Mouse (Mus musculus) CH12.LX (cell line): ENCODE data around the gene Gm10203. TPM values are rescaled to one million over a fixed set of nuclear protein-coding genes. Genes with fewer than 3 reads are reported as not detected.
"Not testable (repeated sequence)": the region's sequence is repeated elsewhere in the genome, so short reads cannot be mapped to it uniquely, and the experiment has no call there.

ENCODE experiments used
- DNase-seq: peaks from one replicate; pipeline ENCODE4 v3.0.0-alpha.2; 2013; ENCODE audit errors: extremely low read depth
- H3K27ac ChIP-seq: 2 replicates; pipeline ENCODE4 v1.5.1; 2012; ENCODE audit warnings: low read depth, mild to moderate bottlenecking, control low read depth, moderate library complexity; ENCODE audit not compliant: insufficient read depth
- H3K27me3 ChIP-seq: replicated peaks from 2 replicates; pipeline ENCODE3; 2012; ENCODE audit warnings: inconsistent platforms
- H3K36me3 ChIP-seq, 2 experiments: replicated peaks in 1 of 2; 2 replicates each; pipeline versions ENCODE3 to v1.6.1; 2012; ENCODE audit warnings: inconsistent platforms in 1 of 2, low read length in 1 of 2, mild to moderate bottlenecking in 1 of 2, mixed read lengths in 1 of 2, moderate library complexity in 1 of 2; ENCODE audit not compliant: control insufficient read depth in 1 of 2, insufficient read depth in 1 of 2
- H3K4me1 ChIP-seq, 2 experiments: 2 replicates each; pipeline ENCODE4 v1.6.1; 2012; ENCODE audit warnings: inconsistent platforms in 1 of 2, moderate library complexity in 1 of 2; ENCODE audit not compliant: insufficient read depth in 2 of 2, control insufficient read depth in 1 of 2
- H3K4me2 ChIP-seq: 2 replicates; pipeline ENCODE4 v1.6.1; 2012; ENCODE audit warnings: low read depth, mild to moderate bottlenecking, control low read depth; ENCODE audit not compliant: poor library complexity, insufficient read depth, severe bottlenecking
- H3K4me3 ChIP-seq, 3 experiments: fragments of 150-350 bp in 1 of 3; sonication (generic) in 1 of 3; replicated peaks in 1 of 3; 2 replicates each; pipeline versions ENCODE3 to v1.5.1; 2011 to 2012; ENCODE audit warnings: low read depth in 2 of 3, low read length in 2 of 3, mild to moderate bottlenecking in 2 of 3, moderate library complexity in 2 of 3, control low read depth in 1 of 3, improper control_type of control experiment in 1 of 3, inconsistent platforms in 1 of 3, mixed read lengths in 1 of 3; ENCODE audit not compliant: poor library complexity in 1 of 3
- H3K79me2 ChIP-seq: replicated peaks from 2 replicates; pipeline ENCODE4 v1.6.1; 2012; ENCODE audit warnings: mild to moderate bottlenecking, moderate library complexity; ENCODE audit not compliant: control insufficient read depth, poor library complexity, insufficient read depth, severe bottlenecking; ENCODE audit errors: extremely low read depth
- H3K9ac ChIP-seq: 2 replicates; pipeline ENCODE4 v1.6.1; 2012; ENCODE audit warnings: low read depth, mild to moderate bottlenecking, control low read depth, moderate library complexity; ENCODE audit not compliant: insufficient read depth
- H3K9me3 ChIP-seq: replicated peaks from 2 replicates; pipeline ENCODE3; 2012; ENCODE audit warnings: low read length, inconsistent platforms, mixed read lengths
- BHLHE40 ChIP-seq: IDR thresholded peaks from 2 replicates; pipeline ENCODE4 v1.6.1; 2011; ENCODE audit warnings: mild to moderate bottlenecking, low read depth, low read length, improper control_type of control experiment
- CHD2 ChIP-seq: IDR thresholded peaks from 2 replicates; pipeline ENCODE4 v1.6.1; 2011; ENCODE audit warnings: low read length, improper control_type of control experiment
- CTCF ChIP-seq, 2 experiments: IDR thresholded peaks in 1 of 2; conservative IDR thresholded peaks in 1 of 2; 2 replicates each; pipeline ENCODE4 v1.5.1; 2011 to 2012; ENCODE audit warnings: low read depth in 2 of 2, low read length in 2 of 2, improper control_type of control experiment in 1 of 2, inconsistent platforms in 1 of 2, mild to moderate bottlenecking in 1 of 2, moderate library complexity in 1 of 2
- ELF1 ChIP-seq: IDR thresholded peaks from 2 replicates; pipeline ENCODE4 v1.6.1; 2014; ENCODE audit warnings: low read depth, mild to moderate bottlenecking, inconsistent platforms, low read length, improper control_type of control experiment
- EP300 ChIP-seq: IDR thresholded peaks from 2 replicates; pipeline ENCODE4 v1.6.1; 2011; ENCODE audit warnings: low read length, improper control_type of control experiment
- ETS1 ChIP-seq: conservative IDR thresholded peaks from 2 replicates; pipeline ENCODE4 v1.6.1; 2012; ENCODE audit warnings: low read depth, mild to moderate bottlenecking, inconsistent platforms, low read length, improper control_type of control experiment, moderate library complexity
- HCFC1 ChIP-seq: IDR thresholded peaks from 2 replicates; pipeline ENCODE4 v1.6.1; 2012; ENCODE audit warnings: low read depth, mild to moderate bottlenecking, inconsistent platforms, low read length, improper control_type of control experiment
- IRF4 ChIP-seq: IDR thresholded peaks from 2 replicates; pipeline ENCODE4 v1.6.1; 2014; ENCODE audit warnings: low read depth, mild to moderate bottlenecking, inconsistent platforms, low read length, improper control_type of control experiment
- JUN ChIP-seq: IDR thresholded peaks from 2 replicates; pipeline ENCODE4 v1.6.1; 2011; ENCODE audit warnings: low read depth, mild to moderate bottlenecking, low read length, improper control_type of control experiment, moderate library complexity; ENCODE audit not compliant: insufficient read depth
- JUND ChIP-seq: conservative IDR thresholded peaks from 2 replicates; pipeline ENCODE4 v1.6.1; 2011; ENCODE audit warnings: low read depth, low read length, improper control_type of control experiment
- KAT2A ChIP-seq: IDR thresholded peaks from 2 replicates; pipeline ENCODE4 v1.6.1; 2012; ENCODE audit warnings: low read length, improper control_type of control experiment, inconsistent platforms; ENCODE audit not compliant: insufficient replicate concordance
- MAFK ChIP-seq: IDR thresholded peaks from 2 replicates; pipeline ENCODE4 v1.6.1; 2011; ENCODE audit warnings: low read length, improper control_type of control experiment; ENCODE audit not compliant: insufficient replicate concordance
- POLR2A ChIP-seq: IDR thresholded peaks from 2 replicates; pipeline ENCODE4 v1.6.1; 2011; ENCODE audit warnings: low read depth, mild to moderate bottlenecking, improper control_type of control experiment, low read length
- POLR2AphosphoS2 ChIP-seq: IDR thresholded peaks from 2 replicates; pipeline ENCODE4 v1.6.1; 2011; ENCODE audit warnings: low read depth, low read length, improper control_type of control experiment
- SIN3A ChIP-seq: IDR thresholded peaks from 2 replicates; pipeline ENCODE4 v1.6.1; 2012; ENCODE audit warnings: low read length, improper control_type of control experiment, inconsistent platforms
- SMC3 ChIP-seq: IDR thresholded peaks from 2 replicates; pipeline ENCODE4 v1.6.1; 2011; ENCODE audit warnings: low read depth, low read length, improper control_type of control experiment
- USF1 ChIP-seq: IDR thresholded peaks from 2 replicates; pipeline ENCODE4 v1.6.1; 2014; ENCODE audit warnings: low read depth, mild to moderate bottlenecking, inconsistent platforms, low read length, improper control_type of control experiment
- ZC3H11A ChIP-seq: IDR thresholded peaks from 2 replicates; pipeline ENCODE4 v1.6.1; 2012; ENCODE audit warnings: low read depth, mild to moderate bottlenecking, inconsistent platforms, low read length, improper control_type of control experiment
- ZKSCAN1 ChIP-seq: IDR thresholded peaks from 2 replicates; pipeline ENCODE4 v1.6.1; 2012; ENCODE audit warnings: low read depth, inconsistent platforms, low read length, improper control_type of control experiment, borderline replicate concordance
- ZNF384 ChIP-seq: IDR thresholded peaks from 2 replicates; pipeline ENCODE4 v1.6.1; 2012; ENCODE audit warnings: low read depth, low read length, improper control_type of control experiment, inconsistent platforms
- dilution Hi-C: fragments of 300-500 bp; cut with MboI; formaldehyde crosslinking; loops from 2 replicates; pipeline ENCODE4 v1.14.3; 2020; ENCODE audit warnings: low sequenced_read_pairs; ENCODE audit not compliant: extremely low pct_unique_long_range_greater_than_20kb, extremely low pct_ligation_motif_present
- in situ Hi-C: fragments of 300-500 bp; cut with MboI; formaldehyde crosslinking; loops from 3 replicates; pipeline ENCODE4 v1.14.3; 2019; ENCODE audit warnings: low sequenced_read_pairs, low pct_ligation_motif_present, low pct_unique_long_range_greater_than_20kb, mixed read lengths
- polyA plus RNA-seq: library from polyadenylated mRNA; unstranded; fragments of >175 nt; gene quantifications from 2 replicates; pipeline ENCODE4 v1.2.1, GENCODE M21; 2012; ENCODE audit warnings: low read depth; ENCODE audit not compliant: insufficient read length
- total RNA-seq, 2 experiments: library from RNA; depleted of rRNA; stranded (reverse); fragments of 300-350 nt in 1 of 2; fragments of >200 nt in 1 of 2; gene quantifications; 2 replicates each; pipeline ENCODE4 v1.2.3; 2012 to 2014

The Gm10203 gene
- total and polyA plus RNA-seq, 3 experiments = not detected

DNA sequence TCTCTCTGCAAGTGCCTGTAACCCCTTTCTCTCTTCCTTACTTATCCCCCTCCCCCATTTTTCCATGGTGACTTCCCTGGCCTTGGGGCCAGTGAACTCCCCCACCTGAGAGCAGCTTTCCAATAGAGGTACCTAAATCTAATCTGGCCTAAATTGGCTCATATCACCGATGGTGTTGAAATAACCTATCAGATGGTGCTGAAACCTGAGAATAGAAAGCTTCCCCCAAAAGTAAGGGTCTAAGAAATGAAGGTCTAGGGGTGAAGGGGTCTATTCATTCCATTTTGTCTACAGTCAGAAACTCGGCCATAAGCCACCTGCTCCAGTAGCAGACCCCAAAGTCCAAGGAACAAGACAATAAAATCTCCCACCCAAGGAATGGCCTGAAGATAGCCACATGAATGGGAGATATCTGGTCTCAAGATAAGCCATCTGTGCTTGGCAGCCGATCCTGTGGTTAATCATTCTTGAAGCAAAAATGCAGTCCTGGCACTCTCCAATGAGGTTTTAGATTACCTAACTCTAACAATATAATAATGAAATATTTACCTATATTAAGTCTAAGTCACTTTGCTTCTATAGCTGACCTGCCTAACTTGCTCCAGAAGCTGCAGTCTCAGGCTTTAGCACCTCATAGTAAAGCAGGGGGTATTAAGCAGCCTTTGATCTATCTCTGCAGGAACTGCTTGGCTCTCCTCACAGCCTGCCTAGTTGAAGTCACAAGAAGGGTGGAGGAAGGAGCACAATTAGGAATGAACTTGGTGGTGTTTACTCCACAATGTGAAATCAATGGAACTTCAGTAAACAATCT, 25.3 kb downstream of the Gm10203 start:
- in situ Hi-C loops (no loop called here), dilution Hi-C loops (no loop called here)
- no peak for DNase-seq

GRCm38 (mm10) chr6:149167038-149167437, 37.1 kb downstream of the Gm10203 start:
- H3K4me2 ChIP-seq, H3K9ac ChIP-seq, H3K4me1 ChIP-seq, H3K79me2 ChIP-seq, DNase-seq, dilution Hi-C loops, H3K9me3 ChIP-seq, in situ Hi-C loops, H3K4me3 ChIP-seq, H3K27me3 ChIP-seq, H3K27ac ChIP-seq: not testable (repeated sequence)
- H3K36me3 ChIP-seq = peaks cover 0 to 19% of the 10 kb centered on the region in 2 experiments

More for the DNA sequence above, 25.3 kb downstream of the Gm10203 start:
- Histone ChIP-seq H3K9me3 (no peaks in the 10 kb centered on the region), H3K79me2 (no peaks in the 10 kb centered on the region), H3K27me3 (no peaks in the 10 kb centered on the region), H3K36me3 (peaks cover 3 to 22% of the 10 kb centered on the region in 2 experiments), H3K9ac (no peak overlapping the region), H3K27ac (no peak overlapping the region), H3K4me2 (no peak overlapping the region), H3K4me1 (no peaks in the 10 kb centered on the region), H3K4me3 (no peak overlapping the region)
- TF ChIP-seq POLR2A (no peak), ZKSCAN1 (no peak), JUN (no peak), CHD2 (no peak), SMC3 (no peak), JUND (no peak), ZC3H11A (no peak), KAT2A (no peak), CTCF (conservative IDR thresholded peaks at IDR 0.05 in 1 of 2, IDR thresholded peaks at IDR 0.05 in 1 of 2; ENCODE audit: low read depth in 2 of 2, low read length in 2 of 2) (no peak), ZNF384 (no peak), USF1 (no peak), HCFC1 (no peak), ETS1 (no peak), ELF1 (no peak), MAFK (no peak), BHLHE40 (no peak), EP300 (no peak), POLR2AphosphoS2 (no peak), SIN3A (no peak), IRF4 (no peak)
